Mouse (Mus musculus) liver, postnatal 0 days (tissue): Measurements from ENCODE around the gene 2610318N02Rik.

Source experiments
- CTCF ChIP-seq: sonication (generic); IDR thresholded peaks from 2 replicates; pipeline ENCODE4 v1.5.1; 2016; ENCODE audit warnings: antibody characterized with exemption, low read depth
- EP300 ChIP-seq: IDR thresholded peaks from 2 replicates; pipeline ENCODE4 v1.6.1; 2016; ENCODE audit warnings: antibody characterized with exemption, low read depth, mild to moderate bottlenecking

DNA sequence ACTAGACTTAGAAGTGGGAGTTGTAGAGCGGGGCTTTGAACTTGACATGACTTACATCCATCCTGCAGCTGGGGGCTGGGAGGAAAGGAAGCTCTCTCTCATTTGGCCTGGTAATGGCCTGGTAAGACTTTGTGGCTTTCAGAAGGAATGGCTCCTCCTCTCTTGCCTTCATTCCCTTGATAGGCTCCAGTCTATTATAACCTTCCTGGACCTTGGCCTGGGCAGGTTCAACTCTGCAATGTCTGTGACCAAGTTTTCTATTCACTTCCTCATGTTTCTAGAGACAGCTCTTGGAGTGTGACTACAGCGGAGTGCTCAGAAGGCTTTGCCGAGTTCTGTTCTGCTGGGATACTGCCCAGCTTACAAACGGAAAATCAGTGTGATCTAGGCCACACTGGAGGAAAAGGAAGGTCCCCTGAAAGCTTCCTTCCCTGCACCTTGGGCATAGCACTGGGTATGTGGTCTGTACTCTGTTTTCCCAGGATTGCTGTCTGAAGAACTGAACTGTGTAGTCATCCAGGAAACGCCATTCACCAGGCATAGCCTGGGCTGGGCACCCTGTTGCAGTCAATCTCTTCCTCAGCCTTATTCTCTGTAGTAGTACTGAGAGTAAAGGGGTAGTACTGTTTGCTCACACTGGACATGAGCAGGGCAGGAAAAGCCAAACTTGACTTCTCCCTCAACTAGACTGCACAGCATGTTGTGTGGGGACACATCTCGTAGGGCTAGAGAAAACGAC is 25.7 kb upstream of the 2610318N02Rik start:
- TF ChIP-seq CTCF (no peak), EP300 (no peak)
